Mouse (Mus musculus) hindbrain, embryonic 16.5 days (tissue): Measurements from ENCODE around the gene 2610301B20Rik. TPM values are rescaled to one million over a fixed set of nuclear protein-coding genes. Genes with fewer than 3 reads are reported as not detected.
"Not testable (repeated sequence)": the region's sequence is repeated elsewhere in the genome, so short reads cannot be mapped to it uniquely, and the experiment has no call there.

Experiments
- ATAC-seq: fragments of 200-750 bp; cut with Nextera tagmentation; 2 replicates; pipeline ENCODE4 v1.8.0; 2017; ENCODE audit warnings: moderate TSS enrichment, moderate library complexity
- H3K27ac ChIP-seq: fragments of 300-500 bp; sonication (generic); 2 replicates; pipeline ENCODE4 v1.5.1; 2014; ENCODE audit warnings: low read depth, mild to moderate bottlenecking, control low read depth, low read length, moderate library complexity
- H3K27me3 ChIP-seq: fragments of 300-500 bp; sonication (generic); replicated peaks from 2 replicates; pipeline ENCODE4 v1.6.1; 2014; ENCODE audit warnings: low read length; ENCODE audit not compliant: control insufficient read depth, insufficient read depth
- H3K36me3 ChIP-seq: fragments of 300-500 bp; sonication (generic); 2 replicates; pipeline ENCODE4 v1.6.1; 2014; ENCODE audit warnings: mild to moderate bottlenecking, low read length, moderate library complexity, mixed read lengths; ENCODE audit not compliant: control insufficient read depth, insufficient read depth
- H3K4me1 ChIP-seq: fragments of 300-500 bp; sonication (generic); 2 replicates; pipeline ENCODE4 v1.6.1; 2014; ENCODE audit warnings: low read depth, low read length; ENCODE audit not compliant: control insufficient read depth, insufficient read depth
- H3K4me2 ChIP-seq: fragments of 300-500 bp; sonication (generic); 2 replicates; pipeline ENCODE4 v1.6.1; 2014; ENCODE audit warnings: mild to moderate bottlenecking, low read length, control low read depth, moderate library complexity
- H3K4me3 ChIP-seq: fragments of 300-500 bp; sonication (generic); 2 replicates; pipeline ENCODE4 v1.5.1; 2014; ENCODE audit warnings: mild to moderate bottlenecking, low read length, control low read depth, moderate library complexity
- H3K9ac ChIP-seq: fragments of 300-500 bp; sonication (generic); 2 replicates; pipeline ENCODE4 v1.6.1; 2014; ENCODE audit warnings: low read depth, mild to moderate bottlenecking, control low read depth, low read length, moderate library complexity
- H3K9me3 ChIP-seq: fragments of 300-500 bp; sonication (generic); 2 replicates; pipeline ENCODE4 v1.6.1; 2014; ENCODE audit warnings: mild to moderate bottlenecking, low read length, moderate library complexity; ENCODE audit not compliant: control insufficient read depth
- WGBS: fragments of 180-500 bp; shearing (Covaris S2); extraction: QIAGEN DNeasy Blood & Tissue Kit; methylation state at CpG from one replicate; pipeline ENCODE4 v1.1.7; 2014; 5-methylcytosine and 5-hydroxymethylcytosine counted together
- polyA plus RNA-seq: library from polyadenylated mRNA; unstranded; fragments of >200 nt; fragmentation: Nextera tagmentation; extraction: Ambion mirVana; gene quantifications from 2 replicates; pipeline ENCODE4 v1.2.1, GENCODE M21; 2015

Gene 2610301B20Rik
- polyA plus RNA-seq, 1 experiment from 2014 or later = 46.0 TPM

GRCm38 (mm10) chr4:10862882-10863281, 11.4 kb upstream of the 2610301B20Rik start:
- not testable (repeated sequence) for H3K27ac ChIP-seq, H3K4me2 ChIP-seq, H3K4me3 ChIP-seq, H3K9ac ChIP-seq, H3K27me3 ChIP-seq, H3K4me1 ChIP-seq, H3K36me3 ChIP-seq, H3K9me3 ChIP-seq, ATAC-seq
- WGBS = 92% methylated on average over 2 of the region's 2 CpGs

- Histone ChIP-seq H3K4me1 (peaks cover 10% of the 10 kb centered on the region), H3K9ac (no peak overlapping the region), H3K27ac (no peak overlapping the region), H3K27me3 (no peaks in the 10 kb centered on the region), H3K9me3 (no peaks in the 10 kb centered on the region), H3K4me3 (no peak overlapping the region), H3K4me2 (no peak overlapping the region; the same call in 1 of the 2 replicates), H3K36me3 (no peaks in the 10 kb centered on the region)
- no peak for ATAC-seq
- 88% methylated on average over 5 of the region's 5 CpGs for WGBS
These were observed 2.1 kb upstream of the 2610301B20Rik start for GRCm38 (mm10) chr4:10872231-10872630.

GRCm38 (mm10) chr4:10872685-10873539, 1.4 kb upstream of the 2610301B20Rik start:
- H3K4me1 ChIP-seq = peaks cover 10% of the 10 kb centered on the region
- WGBS = 22% methylated on average over 16 of the region's 16 CpGs
- H3K27me3 ChIP-seq = no peaks in the 10 kb centered on the region
- H3K4me2 ChIP-seq = peak overlapping the region; percentile 67
- 0 out of 2 replicates have a peak, but pooled peaks have one; percentile 13 for ATAC-seq
- peak overlapping the region; percentile 82 for H3K4me3 ChIP-seq
- H3K9ac ChIP-seq = peak overlapping the region; percentile 77
- no peaks in the 10 kb centered on the region for H3K9me3 ChIP-seq
- no peaks in the 10 kb centered on the region for H3K36me3 ChIP-seq
- H3K27ac ChIP-seq = peak overlapping the region; percentile 72

- no peaks in the 10 kb centered on the region for H3K36me3 ChIP-seq
- no peaks in the 10 kb centered on the region for H3K27me3 ChIP-seq
- peak overlapping the region; percentile 77 for H3K9ac ChIP-seq
- ATAC-seq = peak; percentile 65
- no peaks in the 10 kb centered on the region for H3K9me3 ChIP-seq
- H3K27ac ChIP-seq = peak overlapping the region; percentile 72
- peaks cover 10% of the 10 kb centered on the region for H3K4me1 ChIP-seq
- 2% methylated on average over 6 of the region's 8 CpGs for whole genome bisulfite sequencing
- peak overlapping the region; percentile 82 for H3K4me3 ChIP-seq
- H3K4me2 ChIP-seq = peak overlapping the region; percentile 67
These were observed 764 bp upstream of the 2610301B20Rik start for GRCm38 (mm10) chr4:10873549-10873919.

GRCm38 (mm10) chr4:10874718-10875121, 422 bp downstream of the 2610301B20Rik start:
- H3K27me3 ChIP-seq = no peaks in the 10 kb centered on the region
- ATAC-seq = peak; percentile 86
- no peaks in the 10 kb centered on the region for H3K36me3 ChIP-seq
- H3K9me3 ChIP-seq = no peaks in the 10 kb centered on the region
- 0% methylated on average over 30 of the region's 37 CpGs for WGBS
- H3K4me2 ChIP-seq = peak overlapping the region; percentile 72
- H3K9ac ChIP-seq = peak overlapping the region; percentile 77
- peak overlapping the region; percentile 97 for H3K27ac ChIP-seq
- H3K4me1 ChIP-seq = peaks cover 10% of the 10 kb centered on the region
- peak overlapping the region; percentile 82 for H3K4me3 ChIP-seq

GRCm38 (mm10) chr4:10875407-10875806, 1.1 kb downstream of the 2610301B20Rik start:
- Histone ChIP-seq H3K9ac (peak overlapping the region; percentile 77), H3K4me3 (peak overlapping the region; percentile 82), H3K36me3 (no peaks in the 10 kb centered on the region), H3K4me1 (peaks cover 10% of the 10 kb centered on the region), H3K27me3 (no peaks in the 10 kb centered on the region), H3K27ac (peak overlapping the region; percentile 97), H3K4me2 (peak overlapping the region; percentile 72), H3K9me3 (no peaks in the 10 kb centered on the region)
- no peak for ATAC-seq

- 96% methylated on average over 1 of the region's 1 CpGs for WGBS
- Histone ChIP-seq H3K4me2 (no peak overlapping the region), H3K4me1 (peaks cover 10% of the 10 kb centered on the region), H3K9ac (no peak overlapping the region), H3K27me3 (no peaks in the 10 kb centered on the region), H3K36me3 (no peaks in the 10 kb centered on the region), H3K4me3 (no peak overlapping the region), H3K27ac (no peak overlapping the region), H3K9me3 (no peaks in the 10 kb centered on the region)
- no peak for ATAC-seq
These were observed 2.8 kb downstream of the 2610301B20Rik start for GRCm38 (mm10) chr4:10877057-10877456.

GRCm38 (mm10) chr4:10883740-10884408, 9.6 kb downstream of the 2610301B20Rik start:
- no peak overlapping the region for H3K27ac ChIP-seq
- H3K4me2 ChIP-seq = no peak overlapping the region
- WGBS = 90% methylated on average over 8 of the region's 8 CpGs
- H3K36me3 ChIP-seq = peaks cover 11% of the 10 kb centered on the region
- no peak overlapping the region for H3K4me3 ChIP-seq
- no peaks in the 10 kb centered on the region for H3K4me1 ChIP-seq
- ATAC-seq = no peak
- peaks cover 3% of the 10 kb centered on the region; the same call in 1 of the 2 replicates for H3K9me3 ChIP-seq
- no peak overlapping the region for H3K9ac ChIP-seq
- no peaks in the 10 kb centered on the region for H3K27me3 ChIP-seq

- no peak for ATAC-seq
- H3K36me3 ChIP-seq = peaks cover 10% of the 10 kb centered on the region
- no peaks in the 10 kb centered on the region for H3K4me1 ChIP-seq
- no peak overlapping the region for H3K4me3 ChIP-seq
- peaks cover 3% of the 10 kb centered on the region; the same call in 1 of the 2 replicates for H3K9me3 ChIP-seq
- no peak overlapping the region for H3K4me2 ChIP-seq
- H3K27ac ChIP-seq = no peak overlapping the region
- H3K9ac ChIP-seq = no peak overlapping the region
- 96% methylated on average over 10 of the region's 10 CpGs for WGBS
- H3K27me3 ChIP-seq = no peaks in the 10 kb centered on the region
These were observed 14.5 kb downstream of the 2610301B20Rik start for GRCm38 (mm10) chr4:10888835-10889234.
